Mouse (Mus musculus) heart, postnatal 0 days (tissue): ENCODE results near the gene Ptgir. TPM values are rescaled to one million over a fixed set of nuclear protein-coding genes. Genes with fewer than 3 reads are reported as not detected.

Experiments
- ATAC-seq: fragments of 200-750 bp; cut with Nextera tagmentation; 2 replicates; pipeline ENCODE4 v1.8.0; 2017; ENCODE audit warnings: low read depth, moderate number of reproducible peaks, moderate library complexity; ENCODE audit not compliant: insufficient read depth
- DNase-seq: peaks from one replicate; pipeline ENCODE4 v3.0.0-alpha.2; 2016; ENCODE audit warnings: low spot score
- H3K27ac ChIP-seq: fragments of 300-500 bp; sonication (generic); 2 replicates; pipeline ENCODE4 v1.5.1; 2014; ENCODE audit warnings: low read depth, mild to moderate bottlenecking
- H3K27me3 ChIP-seq: fragments of 300-500 bp; sonication (generic); 2 replicates; pipeline ENCODE4 v1.6.1; 2014; ENCODE audit warnings: low read length, mixed read lengths; ENCODE audit not compliant: control insufficient read depth, insufficient read depth
- H3K36me3 ChIP-seq: fragments of 300-500 bp; sonication (generic); replicated peaks from 2 replicates; pipeline ENCODE4 v1.6.1; 2014; ENCODE audit warnings: low read length, mixed read lengths; ENCODE audit not compliant: control insufficient read depth, insufficient read depth
- H3K4me1 ChIP-seq: fragments of 300-500 bp; sonication (generic); 2 replicates; pipeline ENCODE4 v1.6.1; 2014; ENCODE audit warnings: antibody characterized with exemption; ENCODE audit not compliant: control insufficient read depth, insufficient read depth
- H3K4me2 ChIP-seq: fragments of 300-500 bp; sonication (generic); 2 replicates; pipeline ENCODE4 v1.6.1; 2014; ENCODE audit warnings: low read depth, mild to moderate bottlenecking, low read length, moderate library complexity
- H3K4me3 ChIP-seq: fragments of 300-500 bp; sonication (generic); 2 replicates; pipeline ENCODE4 v1.5.1; 2014; ENCODE audit warnings: low read depth, low read length
- H3K9ac ChIP-seq: fragments of 300-500 bp; sonication (generic); replicated peaks from 2 replicates; pipeline ENCODE4 v1.6.1; 2014; ENCODE audit warnings: low read depth, low read length, mixed read lengths
- H3K9me3 ChIP-seq: fragments of 300-500 bp; sonication (generic); replicated peaks from 2 replicates; pipeline ENCODE4 v1.6.1; 2016; ENCODE audit warnings: low read length; ENCODE audit not compliant: control insufficient read depth
- CTCF ChIP-seq: IDR thresholded peaks from 2 replicates; pipeline ENCODE4 v1.5.1; 2016; ENCODE audit warnings: antibody characterized with exemption, control low read depth, low read depth
- EP300 ChIP-seq: IDR thresholded peaks from 2 replicates; pipeline ENCODE4 v1.6.1; 2016; ENCODE audit warnings: antibody characterized with exemption, low read depth
- WGBS: fragments of 180-500 bp; shearing (Covaris S2); extraction: QIAGEN DNeasy Blood & Tissue Kit; methylation state at CpG from one replicate; pipeline ENCODE4 v1.1.7; 2014; 5-methylcytosine and 5-hydroxymethylcytosine counted together
- polyA plus RNA-seq: library from polyadenylated mRNA; unstranded; fragments of >200 nt; fragmentation: Nextera tagmentation; extraction: Ambion mirVana; gene quantifications from 2 replicates; pipeline ENCODE4 v1.2.1, GENCODE M21; 2015
- total RNA-seq: library from RNA; depleted of rRNA; stranded (reverse); fragments of >200 nt; gene quantifications from 2 replicates; pipeline ENCODE4 v1.2.3, GENCODE M21; 2014; ENCODE audit warnings: low replicate concordance

Ptgir gene
- total and polyA plus RNA-seq, 2 experiments from 2014 or later = 1.2 to 2.3 TPM

- Histone ChIP-seq H3K4me1 (no peaks in the 10 kb centered on the region; the same call in 1 of the 2 replicates), H3K9ac (no peak overlapping the region), H3K27ac (no peak overlapping the region), H3K27me3 (peaks cover 27% of the 10 kb centered on the region), H3K4me2 (no peak overlapping the region), H3K36me3 (no peaks in the 10 kb centered on the region), H3K9me3 (no peaks in the 10 kb centered on the region), H3K4me3 (no peak overlapping the region)
- no peak for DNase-seq
- no peak for TF ChIP-seq EP300
- TF ChIP-seq CTCF = no peak
- ATAC-seq = no peak
- 14% methylated on average over 4 of the region's 4 CpGs for WGBS
Measured at GRCm38 (mm10) chr7:16894279-16894678, 12.0 kb upstream of the Ptgir start.

GRCm38 (mm10) chr7:16895000-16895399 lies 11.3 kb upstream of the Ptgir start:
- DNase-seq (peak; percentile 59), ATAC-seq (peak; percentile 24; the same call in 1 of the 2 replicates)
- 0 out of 2 replicates have a peak overlapping the region, but pooled peaks have one; percentile 14 for H3K4me3 ChIP-seq
- H3K9ac ChIP-seq = no peak overlapping the region
- TF ChIP-seq CTCF = peak; percentile 84
- TF ChIP-seq EP300 = no peak
- H3K27ac ChIP-seq = no peak overlapping the region
- 0% methylated on average over 24 of the region's 24 CpGs for WGBS
- H3K36me3 ChIP-seq = no peaks in the 10 kb centered on the region
- peak overlapping the region; percentile 40; the same call in 1 of the 2 replicates for H3K4me2 ChIP-seq
- H3K4me1 ChIP-seq = no peaks in the 10 kb centered on the region; the same call in 1 of the 2 replicates
- H3K27me3 ChIP-seq = peaks cover 27% of the 10 kb centered on the region
- no peaks in the 10 kb centered on the region for H3K9me3 ChIP-seq

- WGBS = 34% methylated on average over 10 of the region's 10 CpGs
- H3K9ac ChIP-seq = no peak overlapping the region
- no peak overlapping the region for H3K27ac ChIP-seq
- ATAC-seq (no peak), DNase-seq (no peak)
- no peaks in the 10 kb centered on the region for H3K9me3 ChIP-seq
- peak overlapping the region; percentile 40; the same call in 1 of the 2 replicates for H3K4me2 ChIP-seq
- no peaks in the 10 kb centered on the region for H3K36me3 ChIP-seq
- H3K27me3 ChIP-seq = peaks cover 30% of the 10 kb centered on the region
- no peak for TF ChIP-seq EP300
- H3K4me3 ChIP-seq = 0 out of 2 replicates have a peak overlapping the region, but pooled peaks have one; percentile 14
- H3K4me1 ChIP-seq = no peaks in the 10 kb centered on the region; the same call in 1 of the 2 replicates
Measured at GRCm38 (mm10) chr7:16895511-16895910, 10.8 kb upstream of the Ptgir start.

- TF ChIP-seq CTCF = no peak
- TF ChIP-seq EP300 = no peak
- no peak for DNase-seq
- no peak for ATAC-seq
Measured at GRCm38 (mm10) chr7:16900526-16900925, 5.8 kb upstream of the Ptgir start.

GRCm38 (mm10) chr7:16903439-16903955 lies 2.8 kb upstream of the Ptgir start:
- DNase-seq = no peak
- H3K9me3 ChIP-seq = no peaks in the 10 kb centered on the region
- H3K4me2 ChIP-seq = no peak overlapping the region
- 90% methylated on average over 2 of the region's 2 CpGs for WGBS
- no peak overlapping the region for H3K9ac ChIP-seq
- no peak for ATAC-seq
- TF ChIP-seq EP300 = no peak
- no peak for TF ChIP-seq CTCF
- H3K27me3 ChIP-seq = peaks cover 22% of the 10 kb centered on the region
- H3K4me1 ChIP-seq = peaks cover 10% of the 10 kb centered on the region
- H3K4me3 ChIP-seq = no peak overlapping the region
- H3K36me3 ChIP-seq = no peaks in the 10 kb centered on the region
- H3K27ac ChIP-seq = no peak overlapping the region

More at GRCm38 (mm10) chr7:16900526-16900925, 5.8 kb upstream of the Ptgir start:
- no peaks in the 10 kb centered on the region for H3K4me1 ChIP-seq
- H3K9me3 ChIP-seq = no peaks in the 10 kb centered on the region
- no peak overlapping the region for H3K9ac ChIP-seq
- 33% methylated on average over 5 of the region's 5 CpGs for WGBS
- no peaks in the 10 kb centered on the region for H3K36me3 ChIP-seq
- H3K4me2 ChIP-seq = no peak overlapping the region
- peaks cover 25% of the 10 kb centered on the region for H3K27me3 ChIP-seq
- no peak overlapping the region for H3K27ac ChIP-seq
- no peak overlapping the region for H3K4me3 ChIP-seq
